Mouse (Mus musculus) cerebellum, postnatal 25 days (tissue): ENCODE data around the gene Slc38a9.
A peak's percentile ranks its signal among the peaks of the same experiment; 100 is the strongest.
"Not testable (repeated sequence)": the region's sequence is repeated elsewhere in the genome, so short reads cannot be mapped to it uniquely, and the experiment has no call there.

Source experiments
- DNase-seq, 2 experiments: peaks; one replicate each; pipeline ENCODE4 v3.0.0; 2021; ENCODE audit warnings: mixed read lengths in 2 of 2

Slc38a9 gene

DNA sequence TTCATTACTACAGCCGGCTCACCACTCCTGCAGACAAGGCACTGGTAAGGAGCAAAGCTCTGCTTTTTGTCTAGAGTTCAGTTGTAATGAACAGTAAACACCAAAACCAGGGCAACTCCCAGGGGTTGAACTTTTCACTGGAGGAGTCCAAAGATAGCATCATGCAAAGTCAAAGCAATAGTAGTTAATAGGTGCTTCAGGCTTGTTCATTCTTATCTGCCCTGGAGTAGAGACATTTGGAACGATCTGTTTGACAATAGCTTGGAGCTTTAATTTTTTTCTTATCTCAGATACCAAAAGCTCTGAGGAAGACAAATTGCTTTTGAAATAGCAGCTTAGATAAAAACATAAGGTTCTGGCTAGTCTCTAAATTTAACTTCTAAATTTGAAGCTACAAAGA, 25.6 kb downstream of the Slc38a9 start:
- DNase-seq = no peak

DNA sequence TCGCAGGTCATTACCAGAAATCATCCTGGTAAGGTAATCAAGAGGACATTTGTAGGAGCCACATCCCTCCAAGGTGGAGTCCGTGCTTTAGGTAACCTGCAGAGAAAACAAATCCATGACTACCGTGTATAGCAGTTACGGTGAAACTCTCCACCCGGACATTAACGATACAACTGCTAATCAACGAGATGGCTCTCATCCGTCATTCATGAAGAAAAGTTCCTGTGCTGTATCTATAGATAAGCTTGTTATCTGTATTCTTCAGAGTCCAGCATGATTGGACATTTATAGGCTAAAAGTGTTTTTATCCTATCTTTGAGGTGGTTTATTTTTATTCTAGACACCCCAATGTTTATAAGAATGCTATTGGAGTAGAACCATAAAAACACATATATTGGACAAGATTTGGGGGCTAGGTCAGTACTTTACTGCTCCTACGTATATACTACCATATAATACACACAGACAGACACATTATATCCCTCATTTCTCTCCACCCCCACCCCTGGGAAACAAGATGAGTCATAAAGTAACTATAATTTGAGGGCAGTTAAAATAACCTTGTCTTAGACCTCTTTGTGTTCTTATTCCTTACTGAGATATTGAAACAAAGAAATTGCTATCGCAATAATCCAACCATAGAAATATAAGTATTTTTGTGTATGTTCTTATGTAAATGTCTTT, 32.5 kb downstream of the Slc38a9 start:
- DNase-seq = no peak

DNA sequence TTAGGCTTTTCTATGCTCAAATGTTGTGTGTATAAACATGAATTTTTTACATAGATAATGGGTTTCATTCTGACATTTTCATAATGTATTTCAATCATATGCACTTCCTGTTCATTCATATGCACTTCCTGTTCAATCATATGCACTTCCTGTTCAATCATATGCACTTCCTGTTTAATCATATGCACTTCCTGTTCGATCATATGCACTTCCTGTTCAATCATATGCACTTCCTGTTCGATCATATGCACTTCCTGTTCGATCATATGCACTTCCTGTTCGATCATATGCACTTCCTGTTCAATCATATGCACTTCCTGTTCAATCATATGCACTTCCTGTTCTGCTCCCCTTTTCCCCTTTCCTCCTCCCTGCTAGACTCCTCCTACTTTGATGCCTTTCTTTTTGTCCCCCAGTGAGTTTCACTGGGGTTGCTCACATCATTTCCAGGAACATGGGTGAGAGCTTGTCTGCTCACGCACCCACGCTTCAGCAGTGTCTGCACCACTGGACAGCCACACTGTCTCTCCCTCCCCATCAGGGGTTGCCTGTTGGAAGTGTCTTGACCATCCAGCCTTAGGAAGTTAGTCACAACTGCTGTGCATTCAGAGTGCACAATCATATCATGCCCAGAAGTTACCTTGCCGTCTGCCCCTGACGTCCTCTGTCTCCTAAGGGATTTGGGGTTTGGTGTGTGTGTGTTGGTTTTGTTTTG, 35.1 kb downstream of the Slc38a9 start:
- no peak for DNase-seq

DNA sequence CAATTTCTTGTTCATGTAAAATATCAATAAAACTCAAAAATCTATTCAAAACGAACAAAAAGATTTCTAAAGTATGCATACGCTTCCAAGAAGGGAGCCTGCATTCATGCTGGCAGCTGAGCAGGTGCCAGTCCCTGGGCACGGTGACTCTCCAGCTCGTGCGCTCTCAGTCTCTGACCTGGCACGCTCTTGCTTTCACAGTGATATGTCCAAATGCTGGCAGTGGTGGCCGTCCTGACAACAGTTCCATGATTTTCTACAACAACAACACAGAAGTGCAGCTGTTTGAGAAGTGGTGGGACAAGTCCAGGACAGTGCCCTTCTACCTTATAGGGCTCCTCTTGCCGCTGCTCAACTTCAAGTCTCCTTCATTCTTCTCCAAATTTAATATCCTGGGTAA, 40.7 kb downstream of the Slc38a9 start:
- DNase-seq = no peak

DNA sequence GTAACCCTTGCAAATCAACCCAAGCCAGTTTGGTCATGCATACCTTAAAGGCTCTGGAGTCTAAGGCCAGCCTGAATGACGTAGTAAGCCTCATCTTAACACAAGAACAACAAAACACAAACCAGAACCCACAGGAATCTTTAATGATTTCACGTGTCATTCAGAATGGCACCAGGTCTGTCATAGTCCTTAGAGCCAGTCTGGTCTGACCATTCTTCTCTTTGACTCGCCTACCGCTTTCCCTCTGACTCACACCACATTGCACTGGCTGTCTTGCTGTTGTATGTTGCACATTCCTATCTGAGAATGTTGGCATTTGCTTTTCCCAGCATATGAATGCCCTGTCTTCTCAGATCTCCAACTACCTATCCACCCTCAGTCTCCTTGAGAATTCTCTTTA, 45.8 kb downstream of the Slc38a9 start:
- DNase-seq = no peak

DNA sequence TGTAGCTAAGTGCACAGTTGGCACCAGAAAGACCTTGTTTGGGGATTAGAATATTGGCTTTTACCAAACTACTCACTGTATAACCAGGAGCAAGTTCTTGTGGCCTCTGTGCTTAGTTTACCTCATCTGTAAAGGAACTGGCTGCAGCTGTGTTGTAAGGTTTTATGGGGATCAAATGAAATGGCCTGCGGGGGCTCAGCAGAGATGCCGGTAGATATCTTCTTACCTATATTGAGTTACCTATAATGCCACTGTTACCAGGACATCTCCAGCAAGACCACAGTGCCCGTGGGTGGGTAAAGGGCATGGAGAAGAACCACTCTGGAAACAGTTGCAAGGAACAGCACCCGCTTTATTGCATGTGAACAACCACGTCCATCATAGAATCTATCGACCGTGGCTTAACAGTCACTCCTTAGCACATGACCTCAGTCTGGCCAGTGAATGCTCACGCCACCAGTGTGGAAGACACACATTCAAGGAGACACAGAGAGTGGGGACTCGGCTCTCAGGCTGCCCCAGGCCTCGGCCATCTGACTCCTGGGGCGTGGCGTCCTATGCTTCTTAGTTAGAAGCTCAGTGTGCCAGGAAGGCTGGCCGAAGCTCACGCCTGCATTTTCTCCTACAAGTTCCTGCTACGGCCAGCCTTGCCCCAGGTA, 59.7 kb downstream of the Slc38a9 start:
- no peak for DNase-seq

DNA sequence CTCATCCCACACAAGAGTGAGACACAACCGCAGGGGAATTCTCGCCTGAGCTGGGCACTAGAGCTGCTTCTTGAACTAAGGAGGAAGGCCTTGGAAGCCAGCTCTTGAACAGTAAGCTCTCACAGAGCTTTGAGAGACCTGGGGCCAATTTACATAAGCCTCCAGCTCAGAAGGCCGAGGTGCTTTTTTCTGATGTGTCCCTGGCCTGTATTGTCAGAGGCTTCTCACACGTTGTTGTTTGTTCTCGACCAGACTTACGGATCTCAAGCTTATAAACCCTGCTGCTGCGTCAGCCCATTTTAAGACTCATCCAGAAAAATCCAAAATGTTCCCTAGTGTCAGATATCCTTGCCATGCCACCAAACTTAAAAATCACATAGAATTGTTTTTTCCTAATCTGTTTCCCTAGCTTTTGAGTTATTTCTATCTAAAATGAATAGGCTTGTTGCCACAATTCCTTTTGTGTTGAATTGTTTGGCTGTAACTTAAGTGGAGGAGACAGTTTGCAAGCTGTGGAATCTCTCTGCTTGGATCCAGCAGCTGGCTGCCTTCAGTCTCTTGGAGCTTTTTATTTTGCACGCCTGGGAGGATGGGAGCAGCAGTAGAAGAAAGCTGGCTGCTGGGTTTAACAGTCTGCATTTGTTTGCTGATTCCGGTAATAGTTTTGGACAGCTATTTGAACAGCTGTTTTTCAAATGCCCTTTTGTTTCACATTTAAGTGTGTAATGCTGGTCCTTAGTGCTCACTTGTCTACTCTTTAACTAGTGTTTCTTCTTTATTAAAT, 61.6 kb downstream of the Slc38a9 start:
- no peak for DNase-seq

DNA sequence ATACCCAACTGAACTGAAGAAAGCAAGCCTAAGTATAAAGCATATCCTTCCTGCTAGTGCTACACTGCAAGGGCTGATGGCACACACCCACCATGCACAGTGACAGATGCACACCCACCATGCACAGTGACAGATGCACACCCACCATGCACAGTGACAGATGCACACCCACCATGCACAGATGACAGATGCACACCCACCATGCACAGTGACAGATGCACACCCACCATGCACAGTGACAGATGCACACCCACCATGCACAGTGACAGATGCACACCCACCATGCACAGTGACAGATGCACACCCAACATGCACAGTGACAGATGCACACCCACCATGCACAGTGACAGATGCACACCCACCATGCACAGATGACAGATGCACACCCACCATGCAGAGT, 63.7 kb downstream of the Slc38a9 start:
- DNase-seq = not testable (repeated sequence)

DNA sequence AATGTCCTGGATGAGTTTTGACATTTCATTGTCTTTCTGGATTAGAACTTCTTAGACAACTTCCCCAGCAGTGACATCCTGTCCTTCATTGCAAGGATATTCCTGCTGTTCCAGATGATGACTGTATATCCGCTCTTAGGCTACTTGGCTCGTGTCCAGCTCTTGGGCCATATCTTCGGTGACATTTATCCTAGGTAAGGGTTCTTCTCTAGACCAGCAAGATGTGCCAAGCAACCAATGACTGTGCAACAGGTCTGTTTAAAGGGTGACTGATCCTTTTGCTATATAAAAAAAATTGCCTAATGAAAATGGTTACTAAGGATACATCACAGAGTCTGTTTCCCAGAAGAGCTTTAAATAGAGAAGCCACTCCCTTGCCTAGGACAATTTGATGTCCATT, 65.5 kb downstream of the Slc38a9 start:
- no peak for DNase-seq

DNA sequence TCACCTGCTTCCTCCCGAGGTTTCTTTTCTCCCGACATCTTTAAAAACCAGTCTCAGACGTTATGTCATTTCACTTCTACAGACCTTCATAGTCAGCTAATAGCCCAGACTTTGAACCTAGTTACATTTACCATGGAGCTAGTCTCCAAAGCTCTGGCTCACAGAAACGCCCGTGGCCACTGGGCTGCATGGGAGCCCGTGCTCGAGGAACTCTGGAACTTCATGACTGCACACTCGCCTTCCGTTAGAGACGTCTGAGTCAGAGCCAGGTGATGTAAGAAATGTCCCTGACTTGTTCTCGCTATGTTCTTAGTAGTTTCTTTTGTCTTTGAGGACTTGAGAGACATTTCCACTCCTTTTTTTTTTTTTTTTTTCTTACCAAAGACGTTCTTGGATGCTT, 72.8 kb downstream of the Slc38a9 start:
- DNase-seq = no peak

DNA sequence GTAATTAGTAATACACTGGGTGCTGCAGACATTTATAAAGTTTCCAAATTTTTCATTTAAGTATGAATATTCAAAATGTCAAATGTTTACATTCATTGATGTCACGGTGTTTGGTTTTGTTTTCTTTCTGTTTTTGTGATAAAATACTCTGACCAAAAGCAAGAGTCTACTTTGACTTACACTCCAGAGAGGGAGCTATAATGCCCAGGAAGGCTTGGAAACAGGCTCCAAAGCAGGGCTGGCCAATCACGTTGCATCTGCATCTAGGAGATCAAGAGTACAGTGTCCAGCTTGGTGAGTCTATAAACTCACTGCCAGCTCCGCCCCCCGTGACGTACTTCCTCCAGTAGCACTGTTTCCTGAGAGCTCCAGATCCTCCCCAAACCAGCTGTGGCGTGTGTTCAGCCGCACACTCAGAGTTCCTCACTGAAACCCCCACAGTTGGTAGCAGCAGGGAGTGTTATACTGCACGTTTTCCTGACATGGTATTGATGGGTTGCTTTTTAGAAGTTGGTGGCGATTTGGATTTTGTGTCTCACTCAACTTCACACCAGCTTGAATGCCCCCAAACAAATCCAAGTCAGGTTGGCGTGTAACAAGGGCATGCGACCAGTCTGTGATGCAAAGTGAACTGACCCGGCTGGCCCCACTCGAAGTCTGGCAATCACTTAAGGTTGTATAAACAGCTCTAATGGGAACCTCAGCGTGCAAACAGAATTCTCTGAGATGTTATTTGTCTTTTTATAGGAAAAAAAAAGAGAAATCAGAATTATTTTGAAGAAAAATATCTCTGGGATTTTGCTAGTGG, 74.6 kb downstream of the Slc38a9 start:
- DNase-seq = no peak

DNA sequence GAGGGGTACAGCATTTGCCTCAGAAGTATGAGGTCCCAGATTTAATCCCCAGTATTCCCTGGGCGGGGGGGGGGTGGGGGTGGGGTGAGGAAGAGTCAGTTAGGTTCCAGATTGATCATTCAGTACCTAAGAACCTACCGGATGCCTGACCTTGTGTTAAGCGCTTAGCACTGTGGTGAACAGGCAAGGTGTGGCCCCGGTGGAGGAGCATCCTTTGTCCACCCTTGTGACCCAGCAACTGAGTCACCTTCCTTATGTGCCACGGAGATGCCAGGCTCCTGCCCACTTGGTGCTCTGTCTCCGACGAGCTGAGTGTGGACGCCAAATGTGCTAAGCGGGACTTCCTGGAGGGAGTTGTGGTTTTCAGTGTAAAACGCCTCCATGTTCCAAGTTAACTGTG, 75.9 kb downstream of the Slc38a9 start:
- no peak for DNase-seq

DNA sequence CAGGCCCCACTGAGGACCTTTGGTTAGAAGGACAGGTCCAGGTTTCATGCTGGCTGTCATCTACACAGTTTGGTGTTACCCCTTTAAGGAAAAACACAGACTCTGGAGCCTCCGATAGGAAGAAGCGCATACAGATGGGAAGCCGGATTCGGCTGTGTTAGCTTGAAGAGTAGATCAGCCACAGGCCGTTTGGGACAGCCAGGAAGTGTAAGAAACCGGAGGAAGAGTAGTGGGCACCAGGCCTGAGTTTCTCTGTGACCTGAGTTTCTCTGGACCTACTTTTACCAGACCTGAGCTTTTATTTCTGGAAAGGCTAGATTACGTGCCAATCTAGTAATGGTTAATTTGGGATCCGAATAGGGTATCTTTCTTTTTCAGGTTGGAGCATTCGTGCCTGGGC, 76.6 kb downstream of the Slc38a9 start:
- no peak for DNase-seq

DNA sequence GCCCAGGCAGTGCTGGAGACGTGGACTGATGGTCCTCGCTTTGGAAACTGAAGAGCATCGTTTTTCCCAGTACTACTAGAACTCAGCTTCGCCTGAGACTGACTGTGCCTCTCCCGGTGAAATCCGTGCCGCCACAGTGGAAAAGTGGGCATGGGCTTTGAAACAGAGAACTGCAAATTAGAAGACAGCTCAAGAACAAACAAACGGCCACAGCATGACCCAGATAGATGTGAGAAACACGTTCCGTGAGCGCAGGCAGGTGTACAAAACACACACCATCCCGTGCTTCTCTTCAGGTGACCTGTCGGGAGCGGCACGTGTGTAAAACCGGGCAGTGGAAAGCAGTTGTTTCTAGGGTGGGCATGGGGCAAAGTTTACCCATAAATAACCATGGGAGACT, 77.5 kb downstream of the Slc38a9 start:
- no peak for DNase-seq

DNA sequence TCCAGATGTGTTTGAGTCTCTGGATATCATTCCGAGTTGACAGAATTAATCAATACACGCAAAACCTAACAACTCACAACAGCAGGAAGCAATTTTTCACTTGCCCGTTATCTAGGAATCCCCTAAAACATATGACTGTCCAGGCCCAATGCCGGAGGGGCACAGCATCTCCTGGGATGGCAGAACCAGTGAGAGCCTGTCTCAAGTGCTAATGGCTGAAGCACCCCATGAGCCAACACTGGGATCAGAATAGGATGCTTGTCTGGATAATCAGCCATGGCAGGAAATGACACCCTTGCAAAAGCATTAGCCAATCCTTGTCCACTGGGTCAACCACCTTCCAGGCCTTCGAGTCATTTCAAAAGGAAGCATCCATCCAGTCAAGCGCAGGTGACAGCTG, 79.5 kb downstream of the Slc38a9 start:
- DNase-seq = no peak

DNA sequence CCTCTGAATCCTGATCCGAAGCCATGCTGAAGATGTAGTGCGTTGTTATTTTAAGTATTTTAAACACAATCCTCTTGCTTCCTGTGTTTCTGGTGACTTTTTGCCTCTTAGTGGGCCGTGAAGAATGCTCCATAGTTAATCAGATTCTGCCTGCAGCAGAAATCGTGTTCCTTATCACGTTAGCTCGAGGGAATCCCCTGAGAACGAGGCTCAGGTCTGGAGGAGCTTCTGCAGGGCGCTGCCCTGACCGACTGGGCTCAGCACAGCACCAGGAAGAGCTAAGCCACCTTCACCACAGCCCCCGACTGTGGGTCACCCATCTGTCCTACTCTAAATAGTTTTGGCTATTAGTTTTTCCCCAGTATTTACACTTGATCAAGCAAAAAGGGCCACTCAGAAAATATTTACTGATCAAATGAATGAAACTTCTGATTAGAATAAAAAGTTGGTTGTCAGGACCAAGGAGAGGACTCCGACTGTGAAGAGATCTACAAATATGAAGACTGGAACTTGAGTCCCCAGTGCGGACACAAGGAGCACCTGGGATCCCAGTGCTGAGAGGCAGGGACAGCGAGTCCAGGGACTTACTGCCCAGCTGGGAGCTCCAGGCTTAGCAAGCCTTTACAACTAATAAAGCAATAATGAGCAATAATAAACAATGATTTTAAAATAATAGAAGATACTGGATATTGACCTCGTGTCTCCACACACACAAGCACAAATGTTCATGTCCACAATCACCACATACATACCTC, 81.7 kb downstream of the Slc38a9 start:
- no peak for DNase-seq

DNA sequence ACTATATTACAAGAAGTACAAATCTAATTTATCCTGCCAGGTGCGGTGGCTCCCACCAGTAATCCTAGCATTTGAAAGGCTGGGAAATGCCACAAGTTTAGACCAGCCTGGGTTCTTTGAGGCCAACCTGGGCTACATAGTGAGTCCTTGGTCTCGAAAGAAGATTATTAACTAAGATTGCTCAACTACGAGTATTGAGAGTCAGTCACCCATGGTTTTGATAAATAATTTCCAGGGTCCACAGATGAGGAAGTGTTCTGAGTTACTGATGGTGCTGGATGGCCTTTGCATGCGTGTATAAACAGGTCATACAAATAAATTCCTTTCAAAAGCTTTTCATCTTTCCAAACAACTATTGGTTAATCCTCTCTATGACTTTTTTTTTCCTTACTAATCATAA, 83.1 kb downstream of the Slc38a9 start:
- no peak for DNase-seq

DNA sequence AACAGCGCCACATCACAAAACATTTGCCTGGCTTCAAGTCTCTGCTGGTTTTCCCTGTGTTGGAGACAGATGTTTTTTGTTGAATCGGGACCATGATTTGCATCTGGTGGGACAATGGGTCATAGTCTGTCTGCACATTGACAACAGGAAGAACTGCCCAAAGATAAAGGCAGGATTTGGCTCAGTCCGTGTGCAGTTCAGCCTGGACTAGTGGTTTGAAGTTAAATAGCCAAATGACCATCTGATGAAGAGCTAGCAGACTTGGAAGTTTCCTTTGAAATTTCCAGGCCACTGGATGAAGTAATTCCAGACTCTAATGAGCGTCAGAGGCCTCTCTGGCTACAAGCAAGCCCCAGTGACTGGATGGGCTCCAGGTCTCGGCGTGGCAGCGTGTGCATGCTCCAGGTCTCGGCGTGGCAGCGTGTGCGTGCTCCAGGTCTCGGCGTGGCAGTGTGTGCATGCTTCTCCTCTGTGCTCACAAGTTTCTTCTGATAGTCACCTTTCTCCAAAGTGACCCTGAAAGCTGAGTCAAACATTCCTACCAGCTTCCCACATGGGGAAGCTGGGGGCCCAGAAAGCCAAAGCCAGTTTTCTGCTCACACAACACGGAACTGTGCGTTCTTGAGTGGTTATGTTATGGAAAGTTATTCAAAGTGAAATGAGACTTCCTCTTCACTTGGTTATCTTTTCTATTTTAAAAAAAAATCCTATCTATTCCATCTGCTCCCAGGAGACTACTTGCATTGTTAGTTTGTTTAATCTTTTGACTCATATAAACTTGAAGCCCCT, 83.7 kb downstream of the Slc38a9 start:
- peak in 1 of 2 experiments; percentile 33 for DNase-seq

DNA sequence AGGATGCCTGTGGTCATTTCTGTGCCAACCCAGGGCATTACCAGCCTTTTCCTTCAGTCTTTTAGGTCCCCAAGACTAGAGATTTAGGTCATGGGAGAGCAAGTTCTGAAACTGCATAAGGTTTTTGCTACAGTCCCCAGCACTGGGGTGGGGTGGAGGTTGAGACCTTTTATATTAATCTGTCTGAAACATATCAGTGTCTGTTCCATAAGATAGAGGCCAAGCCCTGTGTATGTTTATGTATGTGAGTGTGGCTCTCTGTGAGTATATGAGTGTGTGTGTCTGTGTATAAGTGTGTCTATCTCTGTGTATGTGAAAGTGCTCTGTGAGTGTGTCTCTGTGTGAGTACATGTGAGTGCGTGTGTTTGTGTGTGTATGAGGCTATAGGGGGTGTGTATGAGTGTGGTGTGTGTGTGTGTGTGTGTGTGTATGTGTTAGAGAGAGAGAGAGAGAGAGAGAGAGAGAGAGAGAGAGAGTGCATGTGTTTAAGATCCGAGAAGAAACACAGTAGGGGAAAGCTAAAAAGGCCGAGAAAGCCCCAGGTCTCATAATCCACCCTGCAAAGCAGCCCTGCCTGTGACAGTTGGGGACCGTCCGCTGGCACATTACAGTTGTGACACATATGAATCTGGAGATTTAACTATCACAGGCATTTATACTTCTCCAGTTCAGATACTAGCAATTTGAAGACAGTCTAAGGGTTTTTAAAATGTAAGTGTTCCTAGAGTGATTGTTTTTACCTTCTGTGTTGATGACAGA, 85.6 kb downstream of the Slc38a9 start:
- DNase-seq = no peak

DNA sequence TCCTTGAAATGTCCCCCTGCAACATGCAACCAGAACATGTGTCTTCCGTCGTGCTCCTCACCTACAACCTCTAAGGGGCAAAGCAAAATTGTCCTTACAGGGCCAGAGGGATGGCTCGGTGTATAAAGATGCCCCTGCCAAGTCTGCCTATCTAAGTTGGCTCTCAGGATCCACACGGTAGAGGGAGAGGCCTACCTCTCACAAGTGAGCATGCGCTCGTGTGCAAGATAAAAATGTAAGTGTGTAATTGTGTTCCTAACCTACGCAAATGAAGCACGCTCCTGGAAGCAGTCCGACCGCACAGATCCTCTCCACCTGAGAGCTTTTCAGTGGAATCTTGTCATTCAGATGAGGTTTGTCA, 86.1 kb downstream of the Slc38a9 start:
- no peak for DNase-seq
